In genomic region chr8:69849899-69850298, GRCm38 (mm10) we compare ENCODE assay signal across 2 mouse cellular contexts.
TF ChIP-seq lines count a peak whose summit lies in the region.

No protein-coding gene starts in this region.

TF ChIP-seq in CH12.LX, 34 proteins besides CTCF, POLR2A, EP300 and RAD21:
- TF ChIP-seq SMC3 (IDR thresholded peaks at IDR 0.05; ENCODE audit: low read depth, low read length) (peak; percentile 30), MAZ (IDR thresholded peaks at IDR 0.05; ENCODE audit: low read depth, low read length) (no peak)

TF ChIP-seq in MEL, 35 proteins besides CTCF, POLR2A, EP300 and RAD21:
- no peak for TF ChIP-seq USF2 (IDR thresholded peaks at IDR 0.05; ENCODE audit: borderline replicate concordance in 1 of 2, insufficient read depth in 1 of 2, low read depth in 1 of 2, low read length in 2 of 2)
- TF ChIP-seq USF1 (IDR thresholded peaks at IDR 0.05; ENCODE audit: low read depth, low read length): no peak
- peak; percentile 30 for TF ChIP-seq SMC3 (IDR thresholded peaks at IDR 0.05; ENCODE audit: low read depth, low read length)
TF ChIP-seq in MEL: peak in this region for 1.
